Mouse (Mus musculus) lung, postnatal 14 days (tissue): ENCODE data around the gene Sh3bgrl3.

Experiments
- DNase-seq: peaks from one replicate; pipeline ENCODE4 v3.0.0; 2021

The Sh3bgrl3 gene

DNA sequence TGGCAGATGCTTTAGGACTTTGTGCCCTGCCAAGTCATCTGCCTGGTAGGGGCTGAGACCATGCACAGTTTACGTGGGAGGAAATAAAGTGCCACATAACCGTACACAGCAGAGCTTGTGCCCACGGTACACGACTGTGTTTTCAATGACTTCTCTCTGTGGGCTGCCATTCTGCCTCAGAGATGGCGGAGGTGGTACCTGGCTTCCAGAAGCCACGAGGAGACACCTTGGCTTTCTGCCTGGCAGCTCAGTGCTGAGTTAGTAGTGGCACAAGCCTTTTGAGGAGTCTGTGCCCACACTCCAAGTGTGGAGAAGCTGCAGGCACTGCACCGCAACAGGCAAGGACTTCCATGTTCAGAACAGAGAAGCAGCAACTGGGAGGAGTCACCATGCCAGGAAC, 20.9 kb downstream of the Sh3bgrl3 start:
- no peak for DNase-seq

DNA sequence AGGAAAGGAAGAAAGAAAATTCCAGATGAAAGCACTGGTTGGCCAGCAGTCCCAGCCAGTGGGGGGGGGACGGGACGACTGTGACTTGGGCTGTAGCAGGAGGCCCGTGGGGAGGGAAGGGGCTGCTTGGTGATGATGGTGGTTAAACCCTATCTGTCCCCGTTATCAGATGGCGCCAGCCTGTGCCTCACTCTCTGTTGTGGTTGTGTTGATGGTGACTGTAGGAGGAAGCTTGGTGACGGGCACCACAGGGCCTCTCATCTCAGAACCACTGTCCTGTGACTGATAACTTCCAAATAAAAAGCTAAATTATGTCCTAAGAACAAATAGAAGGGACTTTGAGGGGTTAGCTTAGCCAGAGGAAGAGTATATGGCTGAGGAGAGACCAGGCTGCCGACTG, 22.5 kb downstream of the Sh3bgrl3 start:
- no peak for DNase-seq

DNA sequence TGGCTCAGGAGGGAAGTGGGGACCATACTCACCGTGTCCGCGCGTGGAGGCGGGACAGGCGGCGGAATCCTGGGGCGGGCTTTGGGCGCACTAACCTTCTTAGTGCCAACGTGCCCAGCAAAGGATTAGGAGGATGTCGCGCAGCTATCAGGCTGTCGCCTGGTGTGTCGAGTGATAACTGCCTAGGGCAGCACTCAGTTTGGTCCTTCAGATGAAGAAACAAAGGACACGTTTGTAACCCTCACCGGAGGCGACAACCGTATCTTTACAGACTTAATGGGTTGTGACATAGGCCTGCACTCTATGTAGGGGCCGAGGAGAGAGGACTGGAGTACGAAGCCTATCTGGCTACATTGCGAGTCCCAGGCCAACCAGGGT, 25.9 kb downstream of the Sh3bgrl3 start:
- DNase-seq: no peak

DNA sequence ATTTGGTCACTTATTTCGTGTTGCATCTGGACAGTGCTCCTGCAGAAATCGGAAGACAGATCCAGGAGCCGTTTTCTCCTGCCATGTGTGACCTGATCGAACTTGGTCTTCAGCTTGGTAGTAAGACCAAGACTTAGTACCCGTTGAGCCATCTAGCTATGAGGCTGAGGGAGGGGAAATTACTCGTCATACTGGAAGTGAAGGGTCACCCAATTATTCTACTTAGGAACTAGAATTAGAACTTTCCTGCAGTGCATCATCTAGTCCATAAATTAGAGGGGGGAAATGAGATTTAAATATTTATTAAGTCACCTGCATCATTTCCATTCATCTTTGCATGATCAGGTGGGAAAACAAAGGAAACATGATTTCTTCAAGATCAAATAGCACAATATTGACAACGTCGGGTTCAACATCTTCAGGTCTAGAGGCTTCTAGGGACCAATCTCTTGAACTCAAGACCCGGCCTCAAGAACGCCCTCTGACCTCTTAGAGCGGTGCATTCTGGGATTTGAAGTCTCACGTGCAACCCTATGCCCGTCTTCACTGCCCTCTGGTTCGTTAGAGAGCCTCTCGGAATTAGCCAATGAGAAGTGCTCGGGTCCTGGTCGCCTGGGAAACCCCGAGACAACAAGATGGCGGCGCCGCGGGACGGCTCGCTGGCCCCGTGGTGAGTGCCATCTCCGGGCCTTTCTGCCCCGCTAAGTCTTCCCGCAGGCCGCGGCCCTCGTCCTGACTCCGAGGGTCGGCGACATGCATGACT, 26.4 kb downstream of the Sh3bgrl3 start, which contains the start of gene Ubxn11:
Ubxn11 (plus strand) TSS at position 592 of the 763 bp plus-strand sequence.
- DNase-seq: peak; percentile 81

DNA sequence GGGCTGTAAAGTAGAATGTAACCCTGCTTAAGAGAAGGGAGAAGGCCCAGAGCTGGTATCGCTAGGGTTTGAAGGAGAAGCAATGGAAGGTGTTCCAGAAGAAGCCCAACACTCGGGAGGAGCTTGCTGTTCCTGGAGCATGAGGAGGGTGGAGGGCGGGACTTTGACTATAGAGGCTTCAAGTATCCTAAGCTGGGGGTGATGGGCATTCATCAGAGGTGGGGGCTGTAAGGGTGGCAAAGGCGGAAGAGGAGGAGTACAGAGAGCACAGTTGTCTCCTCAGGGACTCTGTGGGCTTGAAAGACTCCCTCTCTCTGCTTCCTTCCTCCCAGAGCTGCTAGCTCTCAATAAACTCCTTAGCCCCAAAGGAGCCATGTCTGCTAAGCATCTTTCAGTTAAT, 28.3 kb downstream of the Sh3bgrl3 start:
- no peak for DNase-seq

DNA sequence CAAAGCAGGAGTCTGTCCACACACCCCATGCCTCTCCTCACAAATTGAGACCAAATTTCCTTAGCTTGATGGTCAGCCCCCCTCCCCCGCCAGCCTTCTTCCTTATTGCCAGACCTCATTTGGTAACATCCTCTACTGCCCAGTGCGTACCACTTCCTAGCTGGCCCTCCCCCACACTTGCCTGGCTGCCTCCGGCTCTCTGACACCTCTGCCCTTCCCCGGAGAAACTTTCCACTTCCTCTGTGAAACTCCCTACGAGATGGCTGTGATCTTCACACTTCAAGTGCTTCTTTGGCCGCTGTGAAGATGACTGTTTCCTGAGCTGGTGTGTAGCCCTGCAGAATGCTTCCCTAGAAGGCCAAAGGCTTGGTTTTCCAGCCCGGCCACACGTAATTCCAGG, 30.0 kb downstream of the Sh3bgrl3 start:
- DNase-seq: peak; percentile 47

DNA sequence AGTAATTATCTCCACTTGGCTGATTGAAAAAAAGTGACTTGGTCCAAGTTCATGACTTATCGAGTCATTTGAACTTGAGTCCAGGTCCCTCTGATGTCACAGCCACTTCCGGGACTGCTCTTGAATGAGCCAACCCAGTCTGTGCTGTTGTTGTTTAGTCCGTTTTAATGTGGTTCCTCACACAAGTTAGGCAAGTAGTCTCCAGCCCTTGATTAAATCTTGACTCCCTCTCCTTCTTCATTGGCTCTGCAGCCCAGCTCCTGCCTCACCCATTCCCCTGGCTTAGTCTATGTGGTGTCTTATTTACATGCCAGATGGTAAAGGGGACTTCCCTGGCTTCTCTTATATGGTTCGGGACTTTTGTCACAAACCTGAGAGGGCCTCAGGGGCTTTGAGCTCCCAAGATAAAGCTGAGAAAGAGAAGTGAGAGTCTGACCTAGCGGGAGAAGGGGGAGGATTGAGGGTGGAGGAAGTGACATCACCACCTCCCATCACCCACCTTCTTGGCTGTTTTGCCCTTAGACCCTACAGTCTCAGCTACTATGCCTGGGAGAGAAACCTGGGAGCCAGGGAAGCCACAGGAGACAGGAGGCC, 31.5 kb downstream of the Sh3bgrl3 start:
- DNase-seq: no peak

DNA sequence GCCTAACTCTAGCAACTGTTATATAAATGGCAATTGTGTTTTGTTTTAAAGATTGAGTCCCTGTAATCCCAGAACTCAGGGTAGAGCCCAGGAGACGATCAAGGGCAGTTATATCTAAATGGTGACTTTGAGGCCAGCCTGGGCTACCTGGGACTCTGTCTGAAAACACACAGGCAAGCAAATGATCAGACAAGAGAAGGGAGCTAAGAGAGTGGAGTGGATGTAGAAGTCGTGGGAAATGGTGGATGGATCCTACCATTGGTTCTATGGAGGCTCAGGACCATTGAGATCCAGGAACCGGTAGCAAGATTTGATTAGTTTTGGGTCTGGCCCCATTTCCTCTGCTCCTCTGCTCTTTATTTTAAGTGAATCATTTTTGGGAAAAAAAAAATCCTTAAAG, 32.5 kb downstream of the Sh3bgrl3 start:
- no peak for DNase-seq

DNA sequence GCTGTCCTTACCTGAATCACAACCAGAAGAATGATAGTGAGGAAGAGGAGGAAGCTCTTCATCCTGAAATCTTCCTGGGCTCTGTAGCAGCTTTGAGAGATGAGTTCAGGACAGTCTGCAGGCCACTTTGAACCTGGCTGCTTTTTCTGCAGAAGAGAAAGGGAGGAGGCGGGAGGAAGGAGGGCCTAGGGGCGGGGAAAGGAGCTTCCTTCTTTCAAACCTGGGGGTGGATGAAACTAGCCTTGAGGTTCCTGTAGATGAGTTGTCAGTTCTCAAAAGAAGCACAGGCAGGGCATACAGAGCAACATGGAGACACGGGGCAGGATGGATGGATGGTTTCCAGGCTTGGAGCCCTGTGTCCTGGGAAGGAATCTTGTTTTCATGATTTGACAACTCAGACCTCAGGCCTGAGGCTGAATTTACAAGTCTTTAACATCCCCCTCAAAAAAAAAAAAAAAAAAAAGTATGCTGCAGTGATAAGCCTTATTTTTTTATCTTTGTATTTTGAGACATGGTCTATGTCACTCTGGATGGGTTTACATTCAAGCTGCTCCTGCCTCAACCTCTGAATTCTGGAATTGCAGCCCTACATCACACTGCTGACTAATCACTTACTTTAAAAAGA, 33.6 kb downstream of the Sh3bgrl3 start, which contains the start of gene Cd52:
Cd52 (minus strand) TSS at position 160 of the 625 bp plus-strand sequence.
- peak; percentile 41 for DNase-seq

DNA sequence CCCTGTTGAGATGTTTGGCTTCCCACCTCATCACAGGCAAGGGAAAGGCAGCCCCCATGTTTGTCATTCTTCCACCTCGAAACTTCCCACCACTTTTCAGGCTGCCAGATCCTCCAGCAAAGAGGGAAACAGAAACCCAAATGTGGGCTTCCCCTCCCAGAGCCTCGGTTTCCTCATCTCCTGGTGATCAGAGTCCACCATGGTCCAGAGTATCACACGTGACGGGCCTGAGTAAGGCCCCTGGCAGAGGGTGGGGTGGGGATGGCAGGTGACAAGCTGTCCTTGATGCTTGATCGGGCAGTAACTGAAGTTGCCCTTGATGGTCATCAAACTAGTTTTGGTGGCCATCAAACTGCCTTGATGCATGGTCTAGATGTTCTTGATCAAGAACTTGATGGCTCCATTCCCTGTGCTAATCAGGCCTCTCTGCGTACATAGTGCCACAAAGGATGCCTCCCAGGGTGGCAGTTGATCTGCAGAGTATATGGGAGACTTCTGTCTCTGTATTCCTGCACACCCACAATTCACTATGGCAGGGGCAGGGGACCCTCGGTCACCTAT, 34.5 kb downstream of the Sh3bgrl3 start:
- DNase-seq: no peak

DNA sequence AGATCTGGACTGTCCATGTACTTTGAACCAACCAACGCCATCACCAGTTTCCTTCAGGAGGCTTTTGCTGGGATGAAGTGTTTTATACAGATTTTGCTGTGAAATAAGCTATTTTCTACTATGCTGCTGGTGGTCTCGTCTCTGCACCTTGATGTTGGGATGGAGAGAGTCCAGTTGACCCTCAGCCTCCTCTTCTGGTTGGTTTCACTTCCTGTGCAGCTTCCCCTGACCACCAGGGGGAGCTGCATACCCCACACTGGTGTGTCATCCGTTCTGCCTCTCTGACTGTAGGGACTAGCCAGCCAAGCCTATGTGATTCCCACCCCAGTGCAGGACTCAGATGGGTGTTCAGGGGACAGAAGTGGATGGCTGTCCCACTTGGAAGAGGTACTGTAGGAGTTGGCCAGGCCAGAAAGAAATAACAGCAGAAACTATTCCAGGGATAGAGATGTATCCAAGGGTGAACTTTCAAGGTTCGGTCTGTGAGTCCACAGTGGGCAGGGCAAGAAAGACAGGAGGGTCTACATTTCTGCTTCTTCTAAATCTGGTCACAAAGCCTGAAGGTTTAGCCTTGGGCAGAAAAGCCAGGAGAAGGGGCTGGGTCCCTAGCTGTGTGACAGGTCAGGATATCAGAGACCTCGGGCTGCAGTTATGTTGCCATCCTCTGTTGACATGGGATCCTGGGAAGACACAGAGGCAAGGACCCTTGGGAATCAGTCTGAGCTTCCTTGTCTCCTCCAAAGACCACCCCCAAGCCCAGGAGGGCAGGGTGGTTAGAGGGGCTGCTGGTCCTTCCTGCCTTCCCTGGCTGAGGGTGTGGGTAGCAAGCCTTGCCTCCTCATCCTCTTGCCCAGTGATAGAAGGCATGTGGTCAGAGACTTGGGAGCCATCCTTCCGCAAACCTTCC, 36.0 kb downstream of the Sh3bgrl3 start:
- DNase-seq: peak; percentile 73

DNA sequence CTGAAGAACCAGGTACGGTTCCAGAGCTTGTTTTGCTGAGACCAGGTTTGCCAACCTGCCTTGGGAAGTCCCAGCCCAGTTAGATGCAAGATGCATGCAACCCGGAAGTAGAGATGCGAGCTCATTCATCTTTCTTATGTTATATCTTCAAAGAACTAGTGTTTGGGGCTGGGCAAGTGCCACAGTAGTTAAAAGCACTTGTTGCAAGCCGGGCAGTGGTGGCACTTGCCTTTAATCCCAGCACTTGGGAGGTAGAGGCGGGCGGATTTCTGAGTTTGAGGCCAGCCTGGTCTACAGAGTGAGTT, 37.4 kb downstream of the Sh3bgrl3 start:
- no peak for DNase-seq

DNA sequence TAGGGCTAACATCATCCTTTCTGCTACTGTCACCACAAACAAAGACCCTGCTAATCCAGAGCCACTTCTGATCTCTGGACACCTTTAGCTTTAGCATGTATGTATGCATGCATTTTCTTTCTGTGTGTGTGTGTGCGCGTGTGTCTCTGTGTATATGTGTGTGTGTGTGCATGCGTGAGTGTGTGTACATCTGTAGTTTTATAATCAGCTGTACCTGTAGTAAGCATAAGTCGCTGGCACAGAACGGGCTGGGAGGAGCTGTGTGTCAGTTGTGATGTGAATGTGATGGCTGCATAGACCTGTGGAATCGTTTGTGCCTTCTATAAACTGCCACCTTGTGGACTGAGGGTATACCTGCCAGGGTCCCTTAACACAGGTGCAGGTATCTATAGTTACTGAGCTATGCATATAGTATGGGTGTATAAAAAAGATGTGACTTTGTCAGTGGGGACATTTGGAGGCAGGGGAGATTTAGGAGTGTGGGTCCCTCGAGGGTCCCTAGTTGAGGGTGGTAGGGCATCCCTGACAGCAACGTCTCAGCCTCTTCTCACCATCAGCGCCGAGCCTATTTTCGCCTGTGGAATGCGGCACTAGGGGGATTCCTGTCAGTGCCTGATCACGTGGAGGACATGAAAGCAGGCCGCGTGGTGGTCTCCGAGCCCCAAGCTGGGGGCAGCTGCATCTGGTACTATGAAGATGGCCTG, 37.9 kb downstream of the Sh3bgrl3 start:
- no peak for DNase-seq

DNA sequence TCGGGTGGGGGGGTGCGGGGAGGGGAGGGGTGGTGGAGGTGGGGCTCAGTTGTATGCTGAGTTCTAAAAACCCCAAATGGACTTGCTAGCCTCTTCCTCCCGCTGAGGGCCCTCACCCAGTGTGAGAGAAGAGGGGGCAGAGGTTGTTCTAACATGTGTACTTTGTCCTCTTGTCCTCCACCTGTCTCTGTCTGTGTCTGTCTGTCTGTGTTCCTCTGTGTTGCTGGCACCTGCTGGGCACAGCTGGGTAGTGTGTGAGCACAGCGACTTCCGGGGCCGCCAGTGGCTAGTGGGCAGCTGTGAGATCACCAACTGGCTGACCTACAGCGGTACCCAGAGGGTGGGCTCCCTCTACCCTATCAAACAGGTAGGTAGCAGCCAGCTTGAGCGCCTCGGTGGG, 39.6 kb downstream of the Sh3bgrl3 start:
- no peak for DNase-seq

DNA sequence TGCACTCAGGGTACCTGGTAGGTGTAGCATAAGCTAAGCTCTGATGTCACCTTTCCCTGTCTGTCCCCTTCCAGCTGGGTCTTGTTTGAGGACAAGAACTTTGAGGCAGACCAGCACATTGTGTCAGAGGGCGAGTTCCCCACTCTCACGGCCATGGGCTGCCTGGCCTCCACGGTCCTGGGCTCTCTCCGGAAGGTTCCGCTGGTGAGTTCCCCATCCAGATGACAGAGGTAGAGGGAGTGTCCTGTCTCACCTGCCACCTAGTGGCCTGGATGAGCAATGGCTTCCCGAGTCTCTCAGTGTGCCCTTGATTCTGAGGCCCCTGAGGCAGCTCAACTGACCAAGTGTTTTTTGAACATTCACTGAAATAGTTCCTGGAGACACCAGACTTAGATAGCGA, 41.2 kb downstream of the Sh3bgrl3 start:
- peak; percentile 49 for DNase-seq

DNA sequence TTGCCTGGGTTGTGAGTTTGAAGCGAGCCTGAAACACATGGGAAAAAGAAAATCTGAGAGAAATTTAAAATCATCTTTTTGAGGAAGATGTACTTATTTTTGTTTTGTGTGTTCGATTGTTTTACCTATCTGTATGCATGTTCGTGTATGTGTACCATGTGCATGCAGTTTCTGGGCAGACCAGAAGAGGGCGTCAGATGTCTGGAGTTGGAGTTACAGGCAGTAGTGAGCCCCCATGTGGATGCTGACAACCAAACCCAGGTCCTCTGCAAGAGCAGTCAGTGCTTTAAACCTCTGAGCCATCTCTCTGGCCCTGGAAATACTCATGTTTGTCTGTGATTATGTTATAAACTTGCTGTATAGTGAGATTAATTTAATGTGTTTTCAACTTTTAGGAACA, 43.6 kb downstream of the Sh3bgrl3 start:
- DNase-seq: no peak

DNA sequence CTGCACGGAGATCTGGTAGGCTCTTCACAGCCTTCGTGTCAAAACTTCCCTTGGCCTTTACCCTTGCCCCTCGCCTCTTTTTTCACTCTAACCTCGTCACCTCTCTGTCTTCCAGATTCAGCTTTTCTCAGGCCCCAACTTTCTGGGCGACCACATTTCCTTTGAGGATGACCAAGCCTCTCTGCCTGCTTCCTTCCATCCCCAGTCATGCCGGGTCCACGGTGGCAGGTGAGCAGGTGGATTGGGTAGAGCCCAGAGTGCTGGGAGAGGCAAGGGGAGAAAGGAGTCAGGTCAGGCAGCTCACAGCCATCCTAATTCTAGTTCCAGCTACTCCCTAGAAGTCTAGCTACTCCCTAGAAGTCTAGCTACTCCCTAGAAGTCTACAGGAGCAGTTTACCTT, 46.1 kb downstream of the Sh3bgrl3 start:
- no peak for DNase-seq

DNA sequence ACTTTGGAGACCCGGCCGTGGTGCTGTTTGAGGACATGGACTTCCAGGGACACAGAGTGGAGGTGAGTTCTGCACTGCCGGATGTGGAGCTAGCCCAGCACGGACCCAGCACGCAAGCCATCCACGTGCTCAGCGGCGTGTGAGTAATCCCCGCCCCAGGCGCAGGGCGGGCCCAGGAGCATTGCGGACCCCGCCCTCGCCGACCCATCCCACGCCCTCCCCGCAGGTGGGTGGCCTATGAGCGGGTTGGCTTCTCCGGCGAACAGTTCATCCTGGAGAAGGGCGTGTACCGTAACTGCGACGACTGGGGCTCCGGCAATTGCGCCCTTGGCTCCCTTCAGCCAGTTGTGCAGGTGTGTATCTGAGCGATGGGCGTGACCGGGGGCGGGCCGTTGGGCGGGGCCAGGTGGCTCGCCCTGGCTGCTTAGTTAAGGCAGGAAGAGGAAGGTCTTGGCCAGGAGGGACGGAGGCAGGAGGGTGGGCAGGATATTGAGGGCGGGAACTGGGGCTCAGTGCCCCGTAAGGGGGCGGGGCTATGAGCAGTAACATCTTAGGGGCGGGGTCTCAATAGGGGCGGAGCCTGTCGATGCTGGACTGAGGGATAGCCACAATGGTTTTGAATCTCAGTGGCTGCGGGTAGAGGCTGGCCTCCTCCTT, 46.7 kb downstream of the Sh3bgrl3 start:
- peak; percentile 78 for DNase-seq

DNA sequence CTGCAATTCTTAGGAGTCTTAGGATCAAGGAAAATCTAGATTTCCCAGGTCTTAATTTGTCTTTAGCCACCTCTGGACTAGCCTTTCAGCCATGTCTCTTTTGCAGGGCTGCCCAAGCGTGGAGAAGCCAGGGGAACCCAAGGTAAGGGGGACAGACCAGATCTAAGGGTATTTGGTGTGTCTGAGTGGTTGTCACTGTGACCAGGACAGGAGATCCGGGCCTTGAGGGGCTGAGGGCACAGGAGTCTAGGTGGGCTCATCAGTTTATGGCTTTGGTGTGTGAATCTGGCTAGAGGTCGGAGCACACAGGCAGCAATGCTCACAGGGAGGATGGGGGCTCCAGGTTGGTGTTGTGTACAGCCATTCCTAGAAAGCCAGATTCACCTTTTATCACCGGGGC, 47.9 kb downstream of the Sh3bgrl3 start:
- no peak for DNase-seq

DNA sequence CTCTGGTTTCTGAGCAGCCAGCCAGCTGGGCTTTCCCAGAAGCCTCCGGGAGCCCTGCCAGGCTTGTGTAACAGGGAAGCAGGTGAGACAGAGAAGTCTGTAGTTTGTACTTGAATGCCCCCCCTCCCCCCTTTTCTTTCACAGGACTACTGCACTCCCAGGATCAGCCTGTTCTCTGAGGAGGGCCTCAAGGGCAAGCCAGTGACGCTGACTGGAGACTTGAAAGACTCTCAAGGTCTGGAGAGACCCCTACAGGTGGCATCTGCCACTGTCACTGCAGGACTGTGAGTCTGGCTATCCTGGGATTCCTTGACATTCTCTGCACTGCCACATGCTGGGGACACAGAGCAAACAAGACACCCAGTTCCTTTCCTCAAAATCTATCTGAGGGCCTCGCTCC, 49.9 kb downstream of the Sh3bgrl3 start:
- DNase-seq: peak; percentile 54
